Mouse (Mus musculus): ENCODE data around the gene Fau. TPM values are rescaled to one million over a fixed set of nuclear protein-coding genes. Genes with fewer than 3 reads are reported as not detected.
A peak's percentile ranks its signal among the peaks of the same experiment; 100 is the strongest.

Gene Fau
- polyA plus RNA-seq (2011; ENCODE audit: insufficient read depth, insufficient read length, low read depth, missing spikeins), result 1,239 and 1,271 TPM in 2 replicates

DNA sequence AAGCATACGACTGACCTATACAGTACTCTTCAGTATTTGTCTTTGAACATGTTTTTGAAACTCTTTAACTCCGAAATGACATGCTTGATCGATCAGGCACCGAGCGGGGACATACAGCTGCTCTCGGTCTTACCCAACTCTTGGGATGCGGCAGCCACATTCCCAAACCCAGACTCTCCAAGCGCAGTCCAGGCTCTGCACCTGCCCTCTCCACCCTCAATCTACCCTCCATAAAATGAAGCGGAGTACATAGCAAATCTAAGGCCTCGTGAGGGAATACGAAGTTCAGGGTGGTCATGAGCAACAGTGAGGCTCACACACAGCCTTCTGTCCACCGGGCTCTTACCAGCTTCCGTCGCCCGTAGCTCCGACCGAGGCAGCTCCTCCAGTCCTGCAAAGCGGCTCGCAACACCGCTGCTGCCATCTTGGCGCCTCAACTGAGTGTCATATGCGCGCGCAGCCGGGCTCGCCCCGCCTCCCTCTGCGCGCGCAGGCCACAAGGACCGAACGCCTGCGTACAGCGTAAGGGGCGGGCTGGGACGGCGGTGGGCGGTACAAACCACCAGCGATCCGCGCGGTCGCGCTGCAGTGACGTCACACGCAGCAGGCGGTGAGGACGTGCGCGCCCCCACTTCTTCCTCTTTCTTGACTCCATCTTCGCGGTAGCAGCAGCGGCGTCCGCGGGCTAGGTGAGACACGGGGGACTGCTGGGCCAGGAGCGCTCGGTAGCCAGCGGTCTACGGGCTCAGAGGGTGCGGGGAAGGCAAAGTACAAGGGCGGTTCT, at the start of gene Fau, which contains the start of gene Mrpl49:
Fau (plus strand) TSS at position 532 of the 784 bp plus-strand sequence.
Mrpl49 (minus strand) TSS at position 473 of the 784 bp plus-strand sequence.
- Histone ChIP-seq H3K27ac (ENCODE audit: insufficient read depth, low read length) (no peak within 1 kb of the TSS), H3K36me3 (ENCODE audit: control insufficient read depth, insufficient read depth, low read length, poor library complexity, severe bottlenecking) (peaks cover 45% of the 10 kb centered on the region)

DNA sequence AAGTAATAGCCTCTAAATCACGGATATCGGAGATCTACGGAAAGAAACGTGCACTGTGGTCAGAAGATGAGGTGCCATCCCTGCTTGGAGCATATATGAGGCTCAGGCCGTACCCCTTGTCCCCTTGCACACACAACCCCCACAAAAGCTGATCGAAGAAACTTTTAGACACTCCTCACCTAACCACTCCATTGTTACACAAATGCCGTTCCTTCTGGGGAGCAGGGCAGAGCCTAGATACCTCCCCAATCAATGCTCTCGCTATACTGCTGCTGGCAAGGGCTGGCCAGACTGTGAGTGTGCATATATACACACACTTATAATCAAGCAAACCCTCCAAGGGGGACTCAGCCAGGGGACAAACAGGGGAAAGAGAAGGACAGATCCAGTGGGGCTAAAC, 48.5 kb upstream of the Fau start:
- no peaks in the 10 kb centered on the region for H3K36me3 ChIP-seq (ENCODE audit: control insufficient read depth, insufficient read depth, low read length, poor library complexity, severe bottlenecking)
- peak overlapping the region; percentile 38 for H3K27ac ChIP-seq (ENCODE audit: insufficient read depth, low read length)
- H3K9me3 ChIP-seq (replicated peaks; ENCODE audit: control insufficient read depth, insufficient read depth, low read length, poor library complexity, severe bottlenecking), result no peaks in the 10 kb centered on the region
- no peaks in the 10 kb centered on the region for H3K27me3 ChIP-seq (ENCODE audit: control insufficient read depth, insufficient read depth, low read length, poor library complexity, severe bottlenecking)
- H3K4me1 ChIP-seq (ENCODE audit: control insufficient read depth, insufficient read depth, low read length), result peaks cover 2% of the 10 kb centered on the region
- no peak overlapping the region for H3K9ac ChIP-seq (ENCODE audit: low read depth, poor library complexity, severe bottlenecking)
- 0 out of 2 replicates have a peak overlapping the region, but pooled peaks have one; percentile 5 for H3K4me3 ChIP-seq (ENCODE audit: low read depth, low read length)
- TF ChIP-seq EP300 (IDR thresholded peaks at IDR 0.05; ENCODE audit: insufficient read depth, low read depth, low read length), result no peak
- TF ChIP-seq CTCF (IDR thresholded peaks at IDR 0.05; ENCODE audit: low read depth, low read length), result no peak
- TF ChIP-seq POLR2A (IDR thresholded peaks at IDR 0.05; ENCODE audit: insufficient read depth, low read length), result no peak

More for the DNA sequence above, at the start of gene Fau, which contains the start of gene Mrpl49:
- Histone ChIP-seq H3K4me3 (ENCODE audit: low read depth, low read length) (peak within 1 kb of the TSS; percentile 89), H3K9me3 (replicated peaks; ENCODE audit: control insufficient read depth, insufficient read depth, low read length, poor library complexity, severe bottlenecking) (no peaks in the 10 kb centered on the region), H3K4me1 (ENCODE audit: control insufficient read depth, insufficient read depth, low read length) (no peaks in the 10 kb centered on the region), H3K9ac (ENCODE audit: low read depth, poor library complexity, severe bottlenecking) (peak within 1 kb of the TSS; percentile 84), H3K27me3 (ENCODE audit: control insufficient read depth, insufficient read depth, low read length, poor library complexity, severe bottlenecking) (no peaks in the 10 kb centered on the region)
- TF ChIP-seq POLR2A (IDR thresholded peaks at IDR 0.05; ENCODE audit: insufficient read depth, low read length) (peak; percentile 96), EP300 (IDR thresholded peaks at IDR 0.05; ENCODE audit: insufficient read depth, low read depth, low read length) (no peak), CTCF (IDR thresholded peaks at IDR 0.05; ENCODE audit: low read depth, low read length) (no peak)

DNA sequence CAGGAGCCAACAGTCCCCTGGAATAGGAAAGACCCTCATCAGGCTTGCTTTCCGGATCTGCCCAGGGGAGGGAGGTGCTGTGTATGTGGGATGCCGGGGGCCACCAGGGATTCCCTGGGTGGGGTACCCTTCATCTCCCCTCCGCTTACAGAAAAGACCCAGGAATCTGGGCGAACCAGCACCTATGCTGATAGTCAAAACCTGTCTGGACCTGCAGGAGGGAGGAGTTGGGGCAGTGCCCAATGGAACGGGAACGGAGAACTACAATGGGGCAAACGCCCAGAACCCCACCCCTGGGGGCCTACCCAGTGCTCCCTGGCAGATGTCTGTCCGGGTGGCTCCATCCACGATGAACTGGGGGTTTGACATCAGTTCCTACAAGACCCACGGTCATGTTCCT, 44.0 kb upstream of the Fau start:
- Histone ChIP-seq H3K27ac (ENCODE audit: insufficient read depth, low read length) (no peak overlapping the region), H3K36me3 (ENCODE audit: control insufficient read depth, insufficient read depth, low read length, poor library complexity, severe bottlenecking) (no peaks in the 10 kb centered on the region), H3K9me3 (replicated peaks; ENCODE audit: control insufficient read depth, insufficient read depth, low read length, poor library complexity, severe bottlenecking) (no peaks in the 10 kb centered on the region), H3K9ac (ENCODE audit: low read depth, poor library complexity, severe bottlenecking) (no peak overlapping the region), H3K4me3 (ENCODE audit: low read depth, low read length) (no peak overlapping the region), H3K4me1 (ENCODE audit: control insufficient read depth, insufficient read depth, low read length) (peaks cover 2% of the 10 kb centered on the region), H3K27me3 (ENCODE audit: control insufficient read depth, insufficient read depth, low read length, poor library complexity, severe bottlenecking) (no peaks in the 10 kb centered on the region)
- TF ChIP-seq CTCF (IDR thresholded peaks at IDR 0.05; ENCODE audit: low read depth, low read length), result no peak
- TF ChIP-seq POLR2A (IDR thresholded peaks at IDR 0.05; ENCODE audit: insufficient read depth, low read length), result no peak
- no peak for TF ChIP-seq EP300 (IDR thresholded peaks at IDR 0.05; ENCODE audit: insufficient read depth, low read depth, low read length)

DNA sequence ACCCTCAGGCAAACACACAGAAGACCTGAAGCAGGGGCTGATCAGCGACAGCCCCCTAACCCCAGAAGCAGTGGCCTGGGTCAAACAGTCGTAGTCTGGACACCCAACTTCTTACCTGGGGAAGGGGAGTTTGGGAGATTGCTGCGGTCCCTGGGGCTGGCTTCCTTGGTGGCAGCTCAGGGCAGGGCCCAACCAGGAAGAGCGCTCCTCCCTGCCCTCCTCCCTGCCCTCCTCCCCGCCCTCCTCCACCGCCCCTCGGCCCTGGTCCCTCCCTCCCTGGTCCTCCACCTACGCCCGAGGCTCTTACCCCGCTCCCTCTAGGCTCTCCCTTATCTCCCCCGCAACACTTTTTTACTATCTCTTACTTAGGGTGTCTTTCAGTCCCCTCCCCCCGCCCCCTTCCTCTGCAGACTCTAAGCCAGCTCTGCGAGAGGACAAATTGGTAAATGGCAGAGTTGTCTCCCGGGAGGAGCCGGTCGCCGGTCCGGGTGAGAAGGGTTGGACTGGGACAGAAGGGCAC, 42.6 kb upstream of the Fau start:
- H3K9me3 ChIP-seq (replicated peaks; ENCODE audit: control insufficient read depth, insufficient read depth, low read length, poor library complexity, severe bottlenecking), result no peaks in the 10 kb centered on the region
- no peaks in the 10 kb centered on the region for H3K36me3 ChIP-seq (ENCODE audit: control insufficient read depth, insufficient read depth, low read length, poor library complexity, severe bottlenecking)
- peak overlapping the region; percentile 55 for H3K27ac ChIP-seq (ENCODE audit: insufficient read depth, low read length)
- no peak for TF ChIP-seq CTCF (IDR thresholded peaks at IDR 0.05; ENCODE audit: low read depth, low read length)
- no peak for TF ChIP-seq POLR2A (IDR thresholded peaks at IDR 0.05; ENCODE audit: insufficient read depth, low read length)
- no peak for TF ChIP-seq EP300 (IDR thresholded peaks at IDR 0.05; ENCODE audit: insufficient read depth, low read depth, low read length)
- peak overlapping the region; percentile 52 for H3K4me3 ChIP-seq (ENCODE audit: low read depth, low read length)
- H3K9ac ChIP-seq (ENCODE audit: low read depth, poor library complexity, severe bottlenecking), result peak overlapping the region; percentile 71
- H3K4me1 ChIP-seq (ENCODE audit: control insufficient read depth, insufficient read depth, low read length), result no peaks in the 10 kb centered on the region
- no peaks in the 10 kb centered on the region for H3K27me3 ChIP-seq (ENCODE audit: control insufficient read depth, insufficient read depth, low read length, poor library complexity, severe bottlenecking)

DNA sequence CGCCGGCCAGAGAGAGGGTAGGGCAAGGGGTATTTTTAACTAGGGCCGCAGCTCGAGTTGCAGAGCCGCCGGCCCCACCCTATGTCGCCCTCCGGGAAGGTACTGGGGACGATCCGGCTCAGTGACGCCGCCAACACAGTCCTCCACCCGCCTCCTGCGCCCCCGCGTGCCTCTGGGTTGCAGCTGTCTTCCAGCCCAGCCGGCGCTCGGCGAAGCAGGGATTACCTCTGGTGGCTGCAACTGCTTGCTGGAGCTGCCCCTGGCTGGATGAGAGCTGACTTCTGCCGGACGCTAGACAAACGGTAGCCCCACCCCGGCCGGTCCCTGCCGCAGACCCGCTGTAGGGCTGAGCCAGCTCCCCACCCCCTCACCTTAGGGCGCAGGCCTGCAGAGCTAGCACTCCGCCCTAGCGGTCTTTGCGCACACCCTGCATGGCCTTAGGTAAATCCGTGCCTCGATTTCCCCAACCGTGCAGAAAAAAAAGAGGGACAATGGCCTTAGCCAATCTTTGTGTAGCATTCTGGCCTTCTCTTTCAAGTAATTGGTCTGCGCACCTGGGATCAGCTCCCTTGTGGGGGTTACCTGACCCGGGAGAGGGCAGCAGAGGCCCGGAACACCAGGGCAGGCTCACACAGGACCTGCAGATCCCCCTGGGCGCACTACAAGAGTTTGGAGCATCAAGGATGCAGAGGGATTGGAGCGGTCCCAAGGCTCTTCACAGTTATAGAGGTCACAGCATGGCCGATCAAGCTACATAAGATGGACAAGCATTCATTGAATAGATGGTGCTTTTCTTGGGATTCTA, 41.9 kb upstream of the Fau start, which contains the start of gene Capn1:
Capn1 (minus strand) TSS at position 387 of the 805 bp plus-strand sequence.
- Histone ChIP-seq H3K4me3 (ENCODE audit: low read depth, low read length) (peak within 1 kb of the TSS; percentile 52), H3K27me3 (ENCODE audit: control insufficient read depth, insufficient read depth, low read length, poor library complexity, severe bottlenecking) (no peaks in the 10 kb centered on the region), H3K9ac (ENCODE audit: low read depth, poor library complexity, severe bottlenecking) (peak within 1 kb of the TSS; percentile 71), H3K9me3 (replicated peaks; ENCODE audit: control insufficient read depth, insufficient read depth, low read length, poor library complexity, severe bottlenecking) (no peaks in the 10 kb centered on the region), H3K36me3 (ENCODE audit: control insufficient read depth, insufficient read depth, low read length, poor library complexity, severe bottlenecking) (no peaks in the 10 kb centered on the region), H3K4me1 (ENCODE audit: control insufficient read depth, insufficient read depth, low read length) (no peaks in the 10 kb centered on the region), H3K27ac (ENCODE audit: insufficient read depth, low read length) (peak within 1 kb of the TSS; percentile 55)
- TF ChIP-seq EP300 (IDR thresholded peaks at IDR 0.05; ENCODE audit: insufficient read depth, low read depth, low read length), result 0 out of 2 replicates have a peak, but pooled peaks have one; percentile 36
- TF ChIP-seq POLR2A (IDR thresholded peaks at IDR 0.05; ENCODE audit: insufficient read depth, low read length), result no peak
- TF ChIP-seq CTCF (IDR thresholded peaks at IDR 0.05; ENCODE audit: low read depth, low read length), result peak; percentile 15

All from ES-Bruce4 (cell line).